In the genomic region with DNA sequence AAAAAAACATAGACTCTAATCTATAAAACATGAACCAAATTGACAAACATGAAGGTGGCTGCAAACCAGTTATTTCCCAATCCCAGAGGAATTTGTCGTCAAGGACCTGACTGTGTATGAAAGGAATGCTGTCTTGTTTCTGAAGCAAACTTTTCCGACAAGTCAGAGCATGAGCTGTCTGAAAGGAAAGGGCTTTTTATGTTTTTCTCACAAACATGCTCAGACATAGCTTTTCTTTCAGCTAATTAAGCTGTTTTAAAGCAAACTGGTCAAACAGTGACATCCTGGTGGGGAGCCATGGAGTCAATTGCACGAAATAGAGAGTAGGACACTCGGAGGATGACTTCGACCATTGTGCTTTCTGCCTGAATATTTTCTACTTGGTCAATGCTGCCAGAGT, we compare ENCODE assay signal across 23 mouse cellular contexts.
DNase-seq lines count a peak whose midpoint lies in the region; ATAC-seq and TF ChIP-seq lines count a peak whose summit lies in the region.
"Had no signal": no experiment of that assay in that cellular context is flagged by ENCODE, and none has a peak within 500 bp of the region (broad histone marks: within the 10 kb centered on the region; RNA-seq: fewer than 3 reads in every experiment).

No protein-coding gene starts in this region.

- TF ChIP-seq CTCF in hindbrain, postnatal 0 days (IDR thresholded peaks at IDR 0.05; ENCODE audit: low read depth), result no peak

- no peaks in the 10 kb centered on the region for H3K36me3 ChIP-seq in hindbrain, postnatal 0 days (ENCODE audit: insufficient read depth, low read length)
- H3K36me3 ChIP-seq in hindbrain, embryonic 10.5 days, result no peaks in the 10 kb centered on the region
- no peaks in the 10 kb centered on the region for H3K36me3 ChIP-seq in midbrain, embryonic 11.5 days (ENCODE audit: control insufficient read depth, insufficient read depth, low read length)
- H3K36me3 ChIP-seq in midbrain, embryonic 13.5 days, result no peaks in the 10 kb centered on the region
- H3K36me3 ChIP-seq: embryonic facial prominence, embryonic 15.5 days; hindbrain, embryonic 13.5 days; midbrain, embryonic 12.5 days; neural tube, embryonic 12.5 days had no signal

- no peaks in the 10 kb centered on the region; the same call in 1 of the 2 replicates for H3K27me3 ChIP-seq in hindbrain, postnatal 0 days (ENCODE audit: insufficient read depth, low read length)
- H3K27me3 ChIP-seq in hindbrain, embryonic 10.5 days (ENCODE audit: insufficient read depth, poor library complexity, severe bottlenecking), result peaks cover 91% of the 10 kb centered on the region
- H3K27me3 ChIP-seq in midbrain, embryonic 11.5 days (ENCODE audit: control insufficient read depth, insufficient read depth, low read length), result no peaks in the 10 kb centered on the region; the same call in none of the 2 replicates
- H3K27me3 ChIP-seq in midbrain, embryonic 13.5 days, result peaks cover 9% of the 10 kb centered on the region; the same call in 1 of the 2 replicates
- H3K27me3 ChIP-seq: embryonic facial prominence, embryonic 15.5 days; forebrain, embryonic 13.5 days had no signal

- no peak overlapping the region for H3K4me2 ChIP-seq in hindbrain, postnatal 0 days (ENCODE audit: low read depth, low read length)
- no peak overlapping the region for H3K4me2 ChIP-seq in midbrain, embryonic 11.5 days
- no peak overlapping the region for H3K4me2 ChIP-seq in midbrain, embryonic 13.5 days (replicated peaks)
- H3K4me2 ChIP-seq: embryonic facial prominence, embryonic 15.5 days; forebrain, embryonic 13.5 days; hindbrain, embryonic 13.5 days; midbrain, embryonic 12.5 days; neural tube, embryonic 12.5 days had no signal

- DNase-seq in hindbrain, postnatal 0 days (ENCODE audit: low spot score), result peak; percentile 23
- no peak for DNase-seq in hindbrain, embryonic 10.5 days (ENCODE audit: low spot score)
- DNase-seq in midbrain, embryonic 11.5 days (ENCODE audit: low spot score, missing footprints), result peak; percentile 87
- peak; percentile 50 for DNase-seq in fat pad, adult 2 months (ENCODE audit: extremely low read depth, low read depth, low spot score)
- DNase-seq in adrenal gland, adult 18-20 months (ENCODE audit: low spot score in 2 of 2), result no peak
- DNase-seq: adrenal gland, postnatal 36 days; cerebellum, adult 2 months; cerebellum, postnatal 36 days; gastrocnemius, postnatal 10 days; heart, adult 2 months; kidney, adult 8-10 months; kidney, postnatal 25 days; left cerebral cortex, postnatal 4 days had no signal

- 0 out of 2 replicates have a peak, but pooled peaks have one; percentile 21 for ATAC-seq in hindbrain, postnatal 0 days
- no peak for ATAC-seq in midbrain, embryonic 11.5 days (ENCODE audit: low FRiP score)
- ATAC-seq in midbrain, embryonic 13.5 days, result no peak
- no peak for ATAC-seq in erythroblast, adult 5-6 weeks (replicated peaks; ENCODE audit: low FRiP score, poor library complexity, severe bottlenecking)
- ATAC-seq: forebrain, embryonic 13.5 days had no signal

- H3K9ac ChIP-seq in hindbrain, postnatal 0 days (replicated peaks; ENCODE audit: low read length), result no peak overlapping the region
- H3K9ac ChIP-seq in midbrain, embryonic 11.5 days (ENCODE audit: low read length), result no peak overlapping the region
- H3K9ac ChIP-seq in midbrain, embryonic 13.5 days (replicated peaks), result no peak overlapping the region
- H3K9ac ChIP-seq: embryonic facial prominence, embryonic 15.5 days; forebrain, embryonic 13.5 days; hindbrain, embryonic 13.5 days; liver, embryonic 14.5 days; midbrain, embryonic 12.5 days; neural tube, embryonic 12.5 days had no signal

- H3K4me1 ChIP-seq in hindbrain, postnatal 0 days (ENCODE audit: insufficient read depth, low read length), result peaks cover 4% of the 10 kb centered on the region; the same call in 1 of the 2 replicates
- H3K4me1 ChIP-seq in hindbrain, embryonic 10.5 days (replicated peaks), result peaks cover 18% of the 10 kb centered on the region
- H3K4me1 ChIP-seq in midbrain, embryonic 11.5 days (ENCODE audit: control insufficient read depth, insufficient read depth, low read length), result no peaks in the 10 kb centered on the region
- no peaks in the 10 kb centered on the region for H3K4me1 ChIP-seq in midbrain, embryonic 13.5 days (replicated peaks)

- 25% methylated on average over 5 of the region's 5 CpGs for WGBS in hindbrain, postnatal 0 days
- 22% methylated on average over 5 of the region's 5 CpGs for WGBS in hindbrain, embryonic 10.5 days
- WGBS in midbrain, embryonic 11.5 days, result 20% methylated on average over 5 of the region's 5 CpGs
- WGBS in midbrain, embryonic 13.5 days, result 19% methylated on average over 5 of the region's 5 CpGs

- H3K4me3 ChIP-seq in hindbrain, postnatal 0 days (ENCODE audit: low read length), result no peak overlapping the region
- no peak overlapping the region for H3K4me3 ChIP-seq in hindbrain, embryonic 10.5 days
- H3K4me3 ChIP-seq in midbrain, embryonic 11.5 days (ENCODE audit: low read depth, low read length), result no peak overlapping the region
- H3K4me3 ChIP-seq in midbrain, embryonic 13.5 days (replicated peaks), result no peak overlapping the region
- H3K4me3 ChIP-seq: embryonic facial prominence, embryonic 15.5 days; forebrain, embryonic 13.5 days; heart, adult 2 months; hindbrain, embryonic 13.5 days; left cerebral cortex, adult 2 months; midbrain, embryonic 12.5 days; neural tube, embryonic 12.5 days had no signal

- no peaks in the 10 kb centered on the region for H3K9me3 ChIP-seq in hindbrain, postnatal 0 days (ENCODE audit: low read length)
- H3K9me3 ChIP-seq in hindbrain, embryonic 10.5 days, result no peaks in the 10 kb centered on the region
- no peaks in the 10 kb centered on the region for H3K9me3 ChIP-seq in midbrain, embryonic 11.5 days (ENCODE audit: control insufficient read depth, low read length)
- H3K9me3 ChIP-seq in midbrain, embryonic 13.5 days, result no peaks in the 10 kb centered on the region
- H3K9me3 ChIP-seq: embryonic facial prominence, embryonic 15.5 days; forebrain, embryonic 13.5 days; hindbrain, embryonic 13.5 days; midbrain, embryonic 12.5 days; neural tube, embryonic 12.5 days had no signal

- H3K27ac ChIP-seq in hindbrain, postnatal 0 days, result no peak overlapping the region
- H3K27ac ChIP-seq in hindbrain, embryonic 10.5 days, result no peak overlapping the region
- H3K27ac ChIP-seq in midbrain, embryonic 11.5 days (ENCODE audit: low read depth, low read length), result no peak overlapping the region
- H3K27ac ChIP-seq in midbrain, embryonic 13.5 days, result no peak overlapping the region
- H3K27ac ChIP-seq: forebrain, embryonic 13.5 days; heart, adult 2 months; hindbrain, embryonic 13.5 days; left cerebral cortex, adult 2 months; liver, embryonic 14.5 days; midbrain, embryonic 12.5 days; neural tube, embryonic 12.5 days; stomach, postnatal 0 days had no signal

Comparison
In these comparisons a context has a peak if more than half of its experiments do, and no peak if none do; other contexts are left out.
1. DNase-seq: peak in hindbrain, postnatal 0 days (single experiment), midbrain, embryonic 11.5 days (single experiment) and fat pad, adult 2 months (single experiment); none in hindbrain, embryonic 10.5 days (single experiment) and adrenal gland, adult 18-20 months (0 of 2).